Mouse (Mus musculus) ES-E14 (cell line): ENCODE measurements around the gene Mum1. TPM values are rescaled to one million over a fixed set of nuclear protein-coding genes. Genes with fewer than 3 reads are reported as not detected.
A peak's percentile ranks its signal among the peaks of the same experiment; 100 is the strongest.

Source experiments
- DNase-seq: peaks from one replicate; pipeline ENCODE4 v3.0.0-alpha.2; 2013; ENCODE audit warnings: low read depth, low spot score
- H3K27ac ChIP-seq: 2 replicates; pipeline ENCODE4 v1.5.1; 2012; ENCODE audit warnings: low read depth, mild to moderate bottlenecking, low read length, moderate library complexity, mixed read lengths; ENCODE audit not compliant: poor library complexity, insufficient read depth, severe bottlenecking
- H3K36me3 ChIP-seq: 2 replicates; pipeline ENCODE4 v1.6.1; 2012; ENCODE audit warnings: mild to moderate bottlenecking, low read length, moderate library complexity, mixed read lengths; ENCODE audit not compliant: control insufficient read depth, poor library complexity, insufficient read depth, severe bottlenecking
- H3K4me1 ChIP-seq, 2 experiments: fragments of 150-350 bp in 1 of 2; sonication (generic) in 1 of 2; 2 replicates each; pipeline ENCODE4 v1.6.1; 2012; ENCODE audit warnings: low read length in 2 of 2, mild to moderate bottlenecking in 1 of 2, mixed read lengths in 1 of 2; ENCODE audit not compliant: control insufficient read depth in 2 of 2, insufficient read depth in 2 of 2, poor library complexity in 1 of 2
- H3K4me3 ChIP-seq, 2 experiments: fragments of 150-350 bp in 1 of 2; sonication (generic) in 1 of 2; 2 replicates each; pipeline ENCODE4 v1.5.1; 2012; ENCODE audit warnings: low read length in 2 of 2, low read depth in 1 of 2, mild to moderate bottlenecking in 1 of 2, mixed read lengths in 1 of 2; ENCODE audit not compliant: insufficient read depth in 1 of 2, poor library complexity in 1 of 2, severe bottlenecking in 1 of 2
- H3K9ac ChIP-seq: 2 replicates; pipeline ENCODE4 v1.6.1; 2012; ENCODE audit warnings: low read depth, mild to moderate bottlenecking, low read length, mixed read lengths; ENCODE audit not compliant: poor library complexity, insufficient read depth, severe bottlenecking
- H3K9me3 ChIP-seq: fragments of 150-350 bp; sonication (generic); 2 replicates; pipeline ENCODE4 v1.6.1; 2012; ENCODE audit warnings: low read depth, mild to moderate bottlenecking, low read length; ENCODE audit not compliant: control insufficient read depth, insufficient read depth
- CHD2 ChIP-seq: IDR thresholded peaks from 2 replicates; pipeline ENCODE4 v1.6.1; 2014; ENCODE audit warnings: mild to moderate bottlenecking, low read depth, low read length, inconsistent platforms
- HCFC1 ChIP-seq: IDR thresholded peaks from 2 replicates; pipeline ENCODE4 v1.6.1; 2012; ENCODE audit warnings: low read length, inconsistent platforms, borderline replicate concordance; ENCODE audit not compliant: insufficient read depth
- MAFK ChIP-seq: IDR thresholded peaks from 2 replicates; pipeline ENCODE4 v1.6.1; 2014; ENCODE audit warnings: mild to moderate bottlenecking, low read depth, low read length, inconsistent platforms; ENCODE audit not compliant: insufficient read depth
- ZC3H11A ChIP-seq: IDR thresholded peaks from 2 replicates; pipeline ENCODE4 v1.6.1; 2012; ENCODE audit warnings: low read depth, mild to moderate bottlenecking, inconsistent platforms, low read length, borderline replicate concordance
- ZNF384 ChIP-seq: IDR thresholded peaks from 2 replicates; pipeline ENCODE4 v1.6.1; 2012; ENCODE audit warnings: low read depth, low read length, inconsistent platforms
- in situ Hi-C, 2 experiments: fragments of 600-800 bp; cut with MboI; formaldehyde crosslinking; loops; one replicate each; pipeline ENCODE4 v1.15.1; 2025; ENCODE audit warnings: low sequenced_read_pairs in 2 of 2, inconsistent platforms in 1 of 2; ENCODE audit not compliant: unreplicated experiment in 2 of 2
- total RNA-seq: library from RNA; depleted of rRNA; stranded (reverse); fragments of 300-350 nt; gene quantifications from 2 replicates; pipeline ENCODE4 v1.2.3, GENCODE M21; 2012

The Mum1 gene
- total RNA-seq, 1 experiment = 80.8 TPM

- Histone ChIP-seq H3K36me3 (peaks cover 46% of the 10 kb centered on the region), H3K27ac (no peak overlapping the region), H3K4me1 (peaks cover 0 to 14% of the 10 kb centered on the region in 2 experiments; a peak in 2 of 4 replicates), H3K9ac (no peak overlapping the region), H3K9me3 (no peaks in the 10 kb centered on the region), H3K4me3 (no peak overlapping the region)
- TF ChIP-seq MAFK = no peak
- TF ChIP-seq HCFC1 = no peak
- TF ChIP-seq ZNF384 = no peak
- no peak for TF ChIP-seq ZC3H11A
- TF ChIP-seq CHD2 = no peak
- in situ Hi-C loops = no loop called here
- DNase-seq = no peak
These were observed 32.7 kb downstream of the Mum1 start for GRCm38 (mm10) chr10:80258752-80259462.

GRCm38 (mm10) chr10:80259463-80259805, 33.2 kb downstream of the Mum1 start:
- TF ChIP-seq MAFK = no peak
- no peak for TF ChIP-seq ZNF384
- no peak for TF ChIP-seq ZC3H11A
- TF ChIP-seq HCFC1 = no peak
- in situ Hi-C loops = no loop called here
- peaks cover 0 to 15% of the 10 kb centered on the region in 2 experiments; a peak in 2 of 4 replicates for H3K4me1 ChIP-seq
- no peak overlapping the region for H3K9ac ChIP-seq
- H3K27ac ChIP-seq = no peak overlapping the region
- peaks cover 41% of the 10 kb centered on the region for H3K36me3 ChIP-seq
- no peak for DNase-seq
- H3K9me3 ChIP-seq = no peaks in the 10 kb centered on the region
- H3K4me3 ChIP-seq = no peak overlapping the region

DNA sequence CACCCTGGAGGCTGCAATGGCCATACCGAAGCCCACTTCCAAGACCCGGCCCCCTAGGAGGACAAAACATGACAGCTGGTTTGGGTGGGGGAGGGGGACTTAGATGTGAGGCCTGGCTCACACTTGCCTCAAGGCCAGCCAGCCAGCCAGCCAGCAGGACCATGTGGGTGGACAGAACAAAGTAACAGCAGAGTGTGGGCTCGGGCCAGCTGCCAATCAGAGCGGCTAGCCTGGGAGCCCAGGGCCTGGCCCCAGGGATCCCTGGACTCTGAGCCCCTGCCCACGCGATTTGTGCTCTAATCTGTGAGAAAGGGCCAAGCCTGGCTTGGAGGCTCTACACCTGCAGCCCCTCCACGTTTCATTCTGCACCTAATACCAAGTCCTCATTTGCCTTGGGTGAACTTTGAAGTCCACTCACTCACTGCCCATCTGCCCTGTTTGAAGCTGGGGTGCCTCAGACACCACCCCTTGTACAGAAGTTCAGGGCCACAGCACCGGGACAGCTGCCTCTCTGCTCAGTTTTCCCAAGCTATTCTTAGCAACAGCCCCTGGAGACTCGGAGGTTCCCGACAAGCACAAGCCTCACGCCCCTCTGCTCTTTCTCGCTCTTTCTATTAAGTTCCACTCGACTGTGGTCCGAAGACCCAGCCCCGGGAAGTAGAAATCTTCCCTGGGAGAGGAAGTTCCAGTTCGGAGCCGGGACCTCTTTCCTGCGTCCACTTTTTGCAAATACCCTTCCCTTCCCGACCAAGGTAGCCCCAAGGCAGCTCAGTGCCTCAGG, 33.8 kb downstream of the Mum1 start:
- Histone ChIP-seq H3K4me1 (peaks cover 0 to 11% of the 10 kb centered on the region in 2 experiments; a peak in 2 of 4 replicates), H3K4me3 (peak overlapping the region; percentile 61 to 86), H3K27ac (no peak overlapping the region), H3K36me3 (peaks cover 35% of the 10 kb centered on the region), H3K9me3 (no peaks in the 10 kb centered on the region), H3K9ac (peak overlapping the region; percentile 9; the same call in 1 of the 2 replicates)
- no peak for TF ChIP-seq CHD2
- no peak for TF ChIP-seq ZC3H11A
- no peak for TF ChIP-seq ZNF384
- TF ChIP-seq MAFK = no peak
- no peak for TF ChIP-seq HCFC1
- in situ Hi-C loops = no loop called here
- no peak for DNase-seq

- H3K4me1 ChIP-seq = peaks cover 0 to 6% of the 10 kb centered on the region in 2 experiments; a peak in 1 of 4 replicates
- H3K4me3 ChIP-seq = peak within 1 kb of the TSS; percentile 68 to 86
- TF ChIP-seq MAFK (no peak), ZC3H11A (no peak), ZNF384 (no peak), CHD2 (no peak), HCFC1 (no peak)
- peaks cover 27% of the 10 kb centered on the region; the same call in 1 of the 2 replicates for H3K36me3 ChIP-seq
- in situ Hi-C loops = no loop called here
- H3K27ac ChIP-seq = peak within 1 kb of the TSS; percentile 65; the same call in 1 of the 2 replicates
- H3K9me3 ChIP-seq = no peaks in the 10 kb centered on the region
- peak within 1 kb of the TSS; percentile 83; the same call in 1 of the 2 replicates for H3K9ac ChIP-seq
- DNase-seq = peak; percentile 98
These were observed 34.7 kb downstream of the Mum1 start, which contains the start of the genes Gamt and Dazap1 for GRCm38 (mm10) chr10:80260642-80261584. Gamt (minus strand) TSS chr10:80261012. Dazap1 (plus strand) TSS chr10:80261486.
